Mouse (Mus musculus): ENCODE results near the gene Ier5. TPM values are rescaled to one million over a fixed set of nuclear protein-coding genes. Genes with fewer than 3 reads are reported as not detected.

Gene Ier5
- polyA plus RNA-seq, 1 experiment = 5.9 TPM

GRCm38 (mm10) chr1:155134866-155135265 lies 35.4 kb upstream of the Ier5 start:
- H3K27me3 ChIP-seq (ENCODE audit: control insufficient read depth, insufficient read depth, low read length, poor library complexity, severe bottlenecking) = no peaks in the 10 kb centered on the region
- H3K36me3 ChIP-seq (ENCODE audit: control insufficient read depth, insufficient read depth, low read length, poor library complexity, severe bottlenecking) = no peaks in the 10 kb centered on the region
- no peak for TF ChIP-seq EP300 (IDR thresholded peaks at IDR 0.05; ENCODE audit: insufficient read depth, low read depth, low read length)
- TF ChIP-seq POLR2A (IDR thresholded peaks at IDR 0.05; ENCODE audit: insufficient read depth, low read length) = no peak
- TF ChIP-seq CTCF (IDR thresholded peaks at IDR 0.05; ENCODE audit: low read depth, low read length) = no peak
- H3K27ac ChIP-seq (ENCODE audit: insufficient read depth, low read length) = no peak overlapping the region
- H3K4me3 ChIP-seq (ENCODE audit: low read depth, low read length) = no peak overlapping the region
- H3K9ac ChIP-seq (ENCODE audit: low read depth, poor library complexity, severe bottlenecking) = no peak overlapping the region
- H3K4me1 ChIP-seq (ENCODE audit: control insufficient read depth, insufficient read depth, low read length) = no peaks in the 10 kb centered on the region
- no peaks in the 10 kb centered on the region for H3K9me3 ChIP-seq (replicated peaks; ENCODE audit: control insufficient read depth, insufficient read depth, low read length, poor library complexity, severe bottlenecking)

GRCm38 (mm10) chr1:155127429-155127934 lies 28.0 kb upstream of the Ier5 start:
- Histone ChIP-seq H3K4me1 (ENCODE audit: control insufficient read depth, insufficient read depth, low read length) (no peaks in the 10 kb centered on the region), H3K9ac (ENCODE audit: low read depth, poor library complexity, severe bottlenecking) (no peak overlapping the region), H3K27me3 (ENCODE audit: control insufficient read depth, insufficient read depth, low read length, poor library complexity, severe bottlenecking) (no peaks in the 10 kb centered on the region), H3K4me3 (ENCODE audit: low read depth, low read length) (no peak overlapping the region), H3K27ac (ENCODE audit: insufficient read depth, low read length) (no peak overlapping the region), H3K9me3 (replicated peaks; ENCODE audit: control insufficient read depth, insufficient read depth, low read length, poor library complexity, severe bottlenecking) (no peaks in the 10 kb centered on the region), H3K36me3 (ENCODE audit: control insufficient read depth, insufficient read depth, low read length, poor library complexity, severe bottlenecking) (no peaks in the 10 kb centered on the region)
- TF ChIP-seq EP300 (IDR thresholded peaks at IDR 0.05; ENCODE audit: insufficient read depth, low read depth, low read length) (no peak), POLR2A (IDR thresholded peaks at IDR 0.05; ENCODE audit: insufficient read depth, low read length) (no peak), CTCF (IDR thresholded peaks at IDR 0.05; ENCODE audit: low read depth, low read length) (no peak)

- TF ChIP-seq POLR2A (IDR thresholded peaks at IDR 0.05; ENCODE audit: insufficient read depth, low read length) (no peak), EP300 (IDR thresholded peaks at IDR 0.05; ENCODE audit: insufficient read depth, low read depth, low read length) (no peak), CTCF (IDR thresholded peaks at IDR 0.05; ENCODE audit: low read depth, low read length) (no peak)
- H3K27me3 ChIP-seq (ENCODE audit: control insufficient read depth, insufficient read depth, low read length, poor library complexity, severe bottlenecking) = no peaks in the 10 kb centered on the region
- H3K4me1 ChIP-seq (ENCODE audit: control insufficient read depth, insufficient read depth, low read length) = no peaks in the 10 kb centered on the region
Observed at GRCm38 (mm10) chr1:155126716-155127115, 27.3 kb upstream of the Ier5 start.

DNA sequence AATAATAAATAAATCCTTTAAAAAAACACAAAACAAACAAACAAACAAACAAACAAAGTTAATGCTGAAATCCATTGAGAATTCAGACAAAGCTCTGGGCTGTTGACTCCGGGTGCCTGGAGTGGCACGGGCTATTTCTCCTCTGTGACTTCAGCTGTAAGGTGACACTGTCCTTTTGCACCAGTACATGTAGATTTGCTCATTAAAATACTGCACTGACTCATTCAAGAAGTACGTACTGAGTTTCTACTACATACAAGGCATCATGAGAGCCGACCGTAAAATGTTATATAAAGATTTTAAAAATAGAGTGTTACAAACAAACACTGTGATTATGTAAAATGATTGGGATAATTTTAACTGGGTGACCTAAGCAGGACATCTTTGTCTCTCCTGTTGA lies 25.0 kb upstream of the Ier5 start:
- Histone ChIP-seq H3K9ac (ENCODE audit: low read depth, poor library complexity, severe bottlenecking) (no peak overlapping the region), H3K27me3 (ENCODE audit: control insufficient read depth, insufficient read depth, low read length, poor library complexity, severe bottlenecking) (no peaks in the 10 kb centered on the region; the same call in 1 of the 2 replicates), H3K27ac (ENCODE audit: insufficient read depth, low read length) (no peak overlapping the region), H3K36me3 (ENCODE audit: control insufficient read depth, insufficient read depth, low read length, poor library complexity, severe bottlenecking) (no peaks in the 10 kb centered on the region), H3K9me3 (replicated peaks; ENCODE audit: control insufficient read depth, insufficient read depth, low read length, poor library complexity, severe bottlenecking) (no peaks in the 10 kb centered on the region), H3K4me3 (ENCODE audit: low read depth, low read length) (no peak overlapping the region), H3K4me1 (ENCODE audit: control insufficient read depth, insufficient read depth, low read length) (no peaks in the 10 kb centered on the region)
- TF ChIP-seq EP300 (IDR thresholded peaks at IDR 0.05; ENCODE audit: insufficient read depth, low read depth, low read length) = no peak
- TF ChIP-seq POLR2A (IDR thresholded peaks at IDR 0.05; ENCODE audit: insufficient read depth, low read length) = no peak

More at GRCm38 (mm10) chr1:155126716-155127115, 27.3 kb upstream of the Ier5 start:
- Histone ChIP-seq H3K36me3 (ENCODE audit: control insufficient read depth, insufficient read depth, low read length, poor library complexity, severe bottlenecking) (no peaks in the 10 kb centered on the region), H3K9me3 (replicated peaks; ENCODE audit: control insufficient read depth, insufficient read depth, low read length, poor library complexity, severe bottlenecking) (no peaks in the 10 kb centered on the region), H3K9ac (ENCODE audit: low read depth, poor library complexity, severe bottlenecking) (no peak overlapping the region), H3K27ac (ENCODE audit: insufficient read depth, low read length) (no peak overlapping the region), H3K4me3 (ENCODE audit: low read depth, low read length) (no peak overlapping the region)

GRCm38 (mm10) chr1:155121977-155122939 lies 22.8 kb upstream of the Ier5 start:
- no peaks in the 10 kb centered on the region; the same call in 1 of the 2 replicates for H3K27me3 ChIP-seq (ENCODE audit: control insufficient read depth, insufficient read depth, low read length, poor library complexity, severe bottlenecking)

GRCm38 (mm10) chr1:155119719-155120118 lies 20.3 kb upstream of the Ier5 start:
- H3K9ac ChIP-seq (ENCODE audit: low read depth, poor library complexity, severe bottlenecking) = no peak overlapping the region
- H3K36me3 ChIP-seq (ENCODE audit: control insufficient read depth, insufficient read depth, low read length, poor library complexity, severe bottlenecking) = no peaks in the 10 kb centered on the region
- H3K27ac ChIP-seq (ENCODE audit: insufficient read depth, low read length) = no peak overlapping the region
- H3K9me3 ChIP-seq (replicated peaks; ENCODE audit: control insufficient read depth, insufficient read depth, low read length, poor library complexity, severe bottlenecking) = no peaks in the 10 kb centered on the region
- no peak for TF ChIP-seq EP300 (IDR thresholded peaks at IDR 0.05; ENCODE audit: insufficient read depth, low read depth, low read length)
- no peak for TF ChIP-seq CTCF (IDR thresholded peaks at IDR 0.05; ENCODE audit: low read depth, low read length)
- no peak for TF ChIP-seq POLR2A (IDR thresholded peaks at IDR 0.05; ENCODE audit: insufficient read depth, low read length)
- no peaks in the 10 kb centered on the region for H3K4me1 ChIP-seq (ENCODE audit: control insufficient read depth, insufficient read depth, low read length)
- no peak overlapping the region for H3K4me3 ChIP-seq (ENCODE audit: low read depth, low read length)
- H3K27me3 ChIP-seq (ENCODE audit: control insufficient read depth, insufficient read depth, low read length, poor library complexity, severe bottlenecking) = no peaks in the 10 kb centered on the region; the same call in 1 of the 2 replicates

More at GRCm38 (mm10) chr1:155121977-155122939, 22.8 kb upstream of the Ier5 start:
- Histone ChIP-seq H3K36me3 (ENCODE audit: control insufficient read depth, insufficient read depth, low read length, poor library complexity, severe bottlenecking) (no peaks in the 10 kb centered on the region), H3K4me1 (ENCODE audit: control insufficient read depth, insufficient read depth, low read length) (no peaks in the 10 kb centered on the region), H3K4me3 (ENCODE audit: low read depth, low read length) (no peak overlapping the region), H3K9me3 (replicated peaks; ENCODE audit: control insufficient read depth, insufficient read depth, low read length, poor library complexity, severe bottlenecking) (no peaks in the 10 kb centered on the region), H3K9ac (ENCODE audit: low read depth, poor library complexity, severe bottlenecking) (no peak overlapping the region), H3K27ac (ENCODE audit: insufficient read depth, low read length) (no peak overlapping the region)
- TF ChIP-seq EP300 (IDR thresholded peaks at IDR 0.05; ENCODE audit: insufficient read depth, low read depth, low read length) (no peak), CTCF (IDR thresholded peaks at IDR 0.05; ENCODE audit: low read depth, low read length) (no peak), POLR2A (IDR thresholded peaks at IDR 0.05; ENCODE audit: insufficient read depth, low read length) (no peak)

All from ES-Bruce4 (cell line).